ENCODE assay signal across 8 mouse cellular contexts in the genomic region with DNA sequence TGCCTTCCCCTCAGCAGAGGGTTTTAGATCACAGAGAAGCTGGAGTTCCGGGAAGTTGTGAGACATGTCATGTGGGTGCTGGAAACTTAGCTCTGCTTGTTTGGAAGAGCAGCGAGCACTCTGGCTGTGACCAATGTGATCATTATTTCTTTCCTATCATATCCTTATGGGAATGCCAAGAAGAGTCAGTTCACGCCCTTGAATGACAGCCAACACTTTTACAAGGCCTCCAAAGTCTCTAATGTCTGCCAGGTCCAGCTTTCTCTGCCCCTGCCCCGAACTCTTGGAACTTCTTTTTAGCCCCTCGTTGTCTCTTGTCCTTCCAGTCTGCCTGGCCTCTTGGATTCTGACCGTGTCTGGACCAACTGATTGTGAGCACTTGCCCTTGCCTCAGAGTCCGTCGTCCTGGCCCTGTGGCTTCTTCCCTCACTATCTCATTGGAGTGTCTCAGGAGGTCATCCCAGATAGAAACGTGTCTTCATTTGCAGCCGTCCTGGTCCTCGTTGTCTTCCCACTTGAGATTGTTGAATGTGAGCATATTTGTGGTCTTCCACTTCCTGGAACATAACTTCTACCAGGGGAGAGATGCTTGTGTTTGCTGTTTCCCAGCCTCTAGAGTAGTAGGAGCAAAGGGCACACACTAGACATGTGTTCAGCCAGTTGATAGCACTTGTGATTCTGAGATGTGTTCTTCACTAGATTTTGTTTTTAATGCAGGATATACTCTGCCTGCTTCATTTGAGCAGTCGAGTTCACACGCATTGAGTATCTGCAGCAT.
DNase-seq lines count a peak whose midpoint lies in the region; ATAC-seq lines count a peak whose summit lies in the region.

No protein-coding gene starts in this region.

- H3K9ac ChIP-seq in midbrain, embryonic 14.5 days (replicated peaks; ENCODE audit: low read length): no peak overlapping the region
- no peak overlapping the region for H3K9ac ChIP-seq in midbrain, embryonic 11.5 days (ENCODE audit: low read length)
- H3K9ac ChIP-seq in hindbrain, embryonic 14.5 days: no peak overlapping the region
- H3K9ac ChIP-seq in neural tube, embryonic 14.5 days (replicated peaks; ENCODE audit: low read depth, low read length): no peak overlapping the region

- H3K27me3 ChIP-seq in midbrain, embryonic 14.5 days (ENCODE audit: control insufficient read depth, insufficient read depth, low read length): no peaks in the 10 kb centered on the region
- H3K27me3 ChIP-seq in midbrain, embryonic 11.5 days (ENCODE audit: control insufficient read depth, insufficient read depth, low read length): no peaks in the 10 kb centered on the region
- no peaks in the 10 kb centered on the region for H3K27me3 ChIP-seq in hindbrain, embryonic 14.5 days (ENCODE audit: control insufficient read depth, insufficient read depth, low read length)
- no peaks in the 10 kb centered on the region for H3K27me3 ChIP-seq in neural tube, embryonic 14.5 days (ENCODE audit: control insufficient read depth, insufficient read depth, low read length)

- no peak for ATAC-seq in midbrain, embryonic 14.5 days (ENCODE audit: low FRiP score, low TSS enrichment)
- ATAC-seq in midbrain, embryonic 11.5 days (ENCODE audit: low FRiP score): no peak
- no peak for ATAC-seq in hindbrain, embryonic 14.5 days (ENCODE audit: low FRiP score)
- no peak for ATAC-seq in neural tube, embryonic 14.5 days (ENCODE audit: low read depth)

- peaks cover 59% of the 10 kb centered on the region for H3K4me1 ChIP-seq in midbrain, embryonic 14.5 days (ENCODE audit: control insufficient read depth, insufficient read depth, low read length)
- peaks cover 36% of the 10 kb centered on the region for H3K4me1 ChIP-seq in midbrain, embryonic 11.5 days (ENCODE audit: control insufficient read depth, insufficient read depth, low read length)
- H3K4me1 ChIP-seq in hindbrain, embryonic 14.5 days (replicated peaks; ENCODE audit: control insufficient read depth, insufficient read depth, low read length): peaks cover 79% of the 10 kb centered on the region
- peaks cover 52% of the 10 kb centered on the region for H3K4me1 ChIP-seq in neural tube, embryonic 14.5 days (ENCODE audit: control insufficient read depth, insufficient read depth, low read length)

- H3K4me2 ChIP-seq in midbrain, embryonic 14.5 days (ENCODE audit: low read length): no peak overlapping the region
- no peak overlapping the region for H3K4me2 ChIP-seq in midbrain, embryonic 11.5 days
- H3K4me2 ChIP-seq in hindbrain, embryonic 14.5 days (replicated peaks): no peak overlapping the region
- H3K4me2 ChIP-seq in neural tube, embryonic 14.5 days (ENCODE audit: low read depth, low read length): no peak overlapping the region

- peaks cover 6% of the 10 kb centered on the region for H3K36me3 ChIP-seq in midbrain, embryonic 14.5 days (ENCODE audit: control insufficient read depth, insufficient read depth, low read length)
- H3K36me3 ChIP-seq in midbrain, embryonic 11.5 days (ENCODE audit: control insufficient read depth, insufficient read depth, low read length): no peaks in the 10 kb centered on the region
- H3K36me3 ChIP-seq in hindbrain, embryonic 14.5 days (replicated peaks; ENCODE audit: control insufficient read depth, insufficient read depth): peaks cover 5% of the 10 kb centered on the region
- peaks cover 6% of the 10 kb centered on the region; the same call in 1 of the 2 replicates for H3K36me3 ChIP-seq in neural tube, embryonic 14.5 days (ENCODE audit: control insufficient read depth, insufficient read depth, low read length)

- H3K27ac ChIP-seq in midbrain, embryonic 14.5 days (replicated peaks; ENCODE audit: low read depth, low read length): peak overlapping the region; percentile 38
- H3K27ac ChIP-seq in midbrain, embryonic 11.5 days (ENCODE audit: low read depth, low read length): no peak overlapping the region
- peak overlapping the region; percentile 50; the same call in 1 of the 2 replicates for H3K27ac ChIP-seq in hindbrain, embryonic 14.5 days
- peak overlapping the region; percentile 10; the same call in 1 of the 2 replicates for H3K27ac ChIP-seq in neural tube, embryonic 14.5 days (ENCODE audit: low read depth, low read length)

- H3K4me3 ChIP-seq in midbrain, embryonic 14.5 days (replicated peaks; ENCODE audit: low read depth, low read length): no peak overlapping the region
- no peak overlapping the region for H3K4me3 ChIP-seq in midbrain, embryonic 11.5 days (ENCODE audit: low read depth, low read length)
- H3K4me3 ChIP-seq in hindbrain, embryonic 14.5 days (replicated peaks; ENCODE audit: low read length): no peak overlapping the region
- no peak overlapping the region for H3K4me3 ChIP-seq in neural tube, embryonic 14.5 days (ENCODE audit: low read depth, low read length)

- H3K9me3 ChIP-seq in midbrain, embryonic 14.5 days (ENCODE audit: control insufficient read depth, low read length): no peaks in the 10 kb centered on the region
- H3K9me3 ChIP-seq in midbrain, embryonic 11.5 days (ENCODE audit: control insufficient read depth, low read length): no peaks in the 10 kb centered on the region
- no peaks in the 10 kb centered on the region for H3K9me3 ChIP-seq in hindbrain, embryonic 14.5 days (ENCODE audit: control insufficient read depth, low read length)
- no peaks in the 10 kb centered on the region for H3K9me3 ChIP-seq in neural tube, embryonic 14.5 days (ENCODE audit: control insufficient read depth, low read length)

- peak; percentile 38 for DNase-seq in cerebellum, adult 9-10 months
- DNase-seq in cerebellum, postnatal 14 days: no peak
- DNase-seq in midbrain, embryonic 14.5 days: no peak
- no peak for DNase-seq in midbrain, embryonic 11.5 days (ENCODE audit: low spot score, missing footprints)
- no peak for DNase-seq in hindbrain, embryonic 14.5 days (ENCODE audit: low spot score)
- no peak for DNase-seq in urinary bladder, postnatal 14 days (ENCODE audit: low spot score)
- DNase-seq in layer of hippocampus, adult 9-11 months: no peak

- 74% methylated on average over 13 of the region's 13 CpGs for WGBS in midbrain, embryonic 14.5 days
- 81% methylated on average over 13 of the region's 13 CpGs for WGBS in midbrain, embryonic 11.5 days
- WGBS in hindbrain, embryonic 14.5 days: 70% methylated on average over 13 of the region's 13 CpGs
- WGBS in neural tube, embryonic 14.5 days: 72% methylated on average over 13 of the region's 13 CpGs
